8 mouse cellular contexts compared by ENCODE assay signal in genomic region chr8:92854673-92855072, GRCm38 (mm10). TPM values are rescaled to one million over a fixed set of nuclear protein-coding genes. Genes with fewer than 3 reads are reported as not detected.
DNase-seq lines count a peak whose midpoint lies in the region; ATAC-seq lines count a peak whose summit lies in the region.

No protein-coding gene starts in this region.

- no peak for DNase-seq in kidney, adult 18-20 months
- no peak for DNase-seq in midbrain, embryonic 11.5 days (ENCODE audit: low spot score, missing footprints)
- no peak for DNase-seq in MN1 (ENCODE audit: low spot score)
- DNase-seq in urinary bladder, adult 2 months (ENCODE audit: low spot score), result no peak
- DNase-seq in c-Kit-positive CD71-positive TER-119-positive erythroid progenitor cells, embryonic 14.5 days (ENCODE audit: low spot score), result no peak

- peak overlapping the region; percentile 63 for H3K4me3 ChIP-seq in kidney, embryonic 14.5 days (ENCODE audit: low read length)
- H3K4me3 ChIP-seq in embryonic facial prominence, embryonic 12.5 days, result peak overlapping the region; percentile 49
- peak overlapping the region; percentile 77 for H3K4me3 ChIP-seq in hindbrain, embryonic 15.5 days
- H3K4me3 ChIP-seq in midbrain, embryonic 11.5 days (ENCODE audit: low read depth, low read length), result no peak overlapping the region

- H3K4me2 ChIP-seq in kidney, embryonic 14.5 days (replicated peaks; ENCODE audit: low read depth, low read length), result peak overlapping the region; percentile 88; the same call in 1 of the 2 replicates
- peak overlapping the region; percentile 75 for H3K4me2 ChIP-seq in embryonic facial prominence, embryonic 12.5 days (replicated peaks)
- H3K4me2 ChIP-seq in hindbrain, embryonic 15.5 days, result peak overlapping the region; percentile 79
- peak overlapping the region; percentile 71 for H3K4me2 ChIP-seq in midbrain, embryonic 11.5 days

- H3K4me1 ChIP-seq in kidney, embryonic 14.5 days (ENCODE audit: control insufficient read depth, insufficient read depth, low read length), result peaks cover 22% of the 10 kb centered on the region
- peaks cover 10% of the 10 kb centered on the region; the same call in 1 of the 2 replicates for H3K4me1 ChIP-seq in embryonic facial prominence, embryonic 12.5 days
- H3K4me1 ChIP-seq in hindbrain, embryonic 15.5 days (replicated peaks), result peaks cover 23% of the 10 kb centered on the region
- H3K4me1 ChIP-seq in midbrain, embryonic 11.5 days (ENCODE audit: control insufficient read depth, insufficient read depth, low read length), result 0 out of 2 replicates have a peak, but pooled peaks cover 2% of the 10 kb centered on the region

- no peak overlapping the region for H3K9ac ChIP-seq in kidney, embryonic 14.5 days (ENCODE audit: low read depth, low read length)
- no peak overlapping the region for H3K9ac ChIP-seq in embryonic facial prominence, embryonic 12.5 days
- H3K9ac ChIP-seq in hindbrain, embryonic 15.5 days, result no peak overlapping the region
- H3K9ac ChIP-seq in midbrain, embryonic 11.5 days (ENCODE audit: low read length), result no peak overlapping the region

- peaks cover 12% of the 10 kb centered on the region for H3K36me3 ChIP-seq in kidney, embryonic 14.5 days (ENCODE audit: control insufficient read depth, insufficient read depth, low read length)
- peaks cover 31% of the 10 kb centered on the region for H3K36me3 ChIP-seq in embryonic facial prominence, embryonic 12.5 days
- H3K36me3 ChIP-seq in hindbrain, embryonic 15.5 days, result no peaks in the 10 kb centered on the region
- no peaks in the 10 kb centered on the region for H3K36me3 ChIP-seq in midbrain, embryonic 11.5 days (ENCODE audit: control insufficient read depth, insufficient read depth, low read length)

- no peak for ATAC-seq in kidney, embryonic 14.5 days (ENCODE audit: low FRiP score, low TSS enrichment)
- ATAC-seq in embryonic facial prominence, embryonic 12.5 days (ENCODE audit: insufficient number of reproducible peaks, insufficient read depth, low FRiP score, low TSS enrichment), result no peak
- ATAC-seq in hindbrain, embryonic 15.5 days (ENCODE audit: low FRiP score, low read depth), result no peak
- no peak for ATAC-seq in midbrain, embryonic 11.5 days (ENCODE audit: low FRiP score)

- WGBS in kidney, embryonic 14.5 days, result 80% methylated on average over 3 of the region's 3 CpGs
- WGBS in embryonic facial prominence, embryonic 12.5 days, result 81% methylated on average over 3 of the region's 3 CpGs
- 83% methylated on average over 3 of the region's 3 CpGs for WGBS in hindbrain, embryonic 15.5 days
- WGBS in midbrain, embryonic 11.5 days, result 72% methylated on average over 3 of the region's 3 CpGs

- no peaks in the 10 kb centered on the region for H3K9me3 ChIP-seq in kidney, embryonic 14.5 days (ENCODE audit: control insufficient read depth, low read length)
- H3K9me3 ChIP-seq in embryonic facial prominence, embryonic 12.5 days, result no peaks in the 10 kb centered on the region
- H3K9me3 ChIP-seq in hindbrain, embryonic 15.5 days, result no peaks in the 10 kb centered on the region
- H3K9me3 ChIP-seq in midbrain, embryonic 11.5 days (ENCODE audit: control insufficient read depth, low read length), result peaks cover 6% of the 10 kb centered on the region; the same call in 1 of the 2 replicates

- H3K27ac ChIP-seq in kidney, embryonic 14.5 days (ENCODE audit: low read depth, low read length), result no peak overlapping the region
- no peak overlapping the region for H3K27ac ChIP-seq in embryonic facial prominence, embryonic 12.5 days
- no peak overlapping the region for H3K27ac ChIP-seq in hindbrain, embryonic 15.5 days (replicated peaks)
- no peak overlapping the region for H3K27ac ChIP-seq in midbrain, embryonic 11.5 days (ENCODE audit: low read depth, low read length)

- no peaks in the 10 kb centered on the region for H3K27me3 ChIP-seq in kidney, embryonic 14.5 days (ENCODE audit: control insufficient read depth, insufficient read depth, low read length)
- no peaks in the 10 kb centered on the region; the same call in 1 of the 2 replicates for H3K27me3 ChIP-seq in embryonic facial prominence, embryonic 12.5 days
- H3K27me3 ChIP-seq in hindbrain, embryonic 15.5 days, result 0 out of 2 replicates have a peak, but pooled peaks cover 3% of the 10 kb centered on the region
- peaks cover 5% of the 10 kb centered on the region for H3K27me3 ChIP-seq in midbrain, embryonic 11.5 days (ENCODE audit: control insufficient read depth, insufficient read depth, low read length)

RNA-seq across cellular contexts. Expression of gene Lpcat2, which starts 0.5 kb away (rescaled TPM):
- polyA plus RNA-seq in kidney, embryonic 14.5 days (2014; fragmentation: Nextera tagmentation; extraction: Ambion mirVana), result 4.0 and 7.0 TPM in 2 replicates
- polyA plus RNA-seq in embryonic facial prominence, embryonic 12.5 days (2016; fragmentation: Nextera tagmentation; extraction: Ambion mirVana), result 7.2 and 8.4 TPM in 2 replicates
- 9.9 and 11.4 TPM in 2 replicates for polyA plus RNA-seq in hindbrain, embryonic 15.5 days (2015; fragmentation: Nextera tagmentation; extraction: Ambion mirVana)
- polyA plus RNA-seq in midbrain, embryonic 11.5 days (2014; fragmentation: Nextera tagmentation; extraction: Ambion mirVana), result 2.7 and 2.8 TPM in 2 replicates
- 7.0 and 8.4 TPM in 2 replicates for polyA plus RNA-seq in urinary bladder, adult 2 months (2012; rRNA removed)

RNA-seq across cellular contexts. Expression of gene Mmp2, which starts 27.6 kb away (rescaled TPM):
- 131 and 162 TPM in 2 replicates for polyA plus RNA-seq in kidney, embryonic 14.5 days (2014; fragmentation: Nextera tagmentation; extraction: Ambion mirVana)
- polyA plus RNA-seq in embryonic facial prominence, embryonic 12.5 days (2016; fragmentation: Nextera tagmentation; extraction: Ambion mirVana), result 203 and 209 TPM in 2 replicates
- polyA plus RNA-seq in hindbrain, embryonic 15.5 days (2015; fragmentation: Nextera tagmentation; extraction: Ambion mirVana), result 23.7 and 26.2 TPM in 2 replicates
- 51.3 and 62.1 TPM in 2 replicates for polyA plus RNA-seq in midbrain, embryonic 11.5 days (2014; fragmentation: Nextera tagmentation; extraction: Ambion mirVana)
- 311 and 318 TPM in 2 replicates for polyA plus RNA-seq in urinary bladder, adult 2 months (2012; rRNA removed)

RNA-seq across cellular contexts. Expression of gene Capns2, which starts 46.5 kb away (rescaled TPM):
- 0.20 and 0.72 TPM in 2 replicates for polyA plus RNA-seq in kidney, embryonic 14.5 days (2014; fragmentation: Nextera tagmentation; extraction: Ambion mirVana)
- 0.38 and 0.53 TPM in 2 replicates for polyA plus RNA-seq in embryonic facial prominence, embryonic 12.5 days (2016; fragmentation: Nextera tagmentation; extraction: Ambion mirVana)
- polyA plus RNA-seq in hindbrain, embryonic 15.5 days (2015; fragmentation: Nextera tagmentation; extraction: Ambion mirVana), result 0.30 and 0.43 TPM in 2 replicates
- 0.18 TPM in 1 of 2 replicates, not detected in the other for polyA plus RNA-seq in midbrain, embryonic 11.5 days (2014; fragmentation: Nextera tagmentation; extraction: Ambion mirVana)
- polyA plus RNA-seq in urinary bladder, adult 2 months (2012; rRNA removed), result 1.1 and 1.5 TPM in 2 replicates
